Mouse (Mus musculus) kidney, adult 2 months (tissue): Measurements from ENCODE around the gene B4galt3.

ENCODE experiments used
- CTCF ChIP-seq: fragments of 200-500 bp; conservative IDR thresholded peaks from 2 replicates; pipeline ENCODE4 v1.5.1; 2011; ENCODE audit warnings: low read depth, mild to moderate bottlenecking, control low read depth, low read length, moderate library complexity, mixed read lengths; ENCODE audit not compliant: insufficient read depth, insufficient read length
- POLR2A ChIP-seq: fragments of 200-500 bp; IDR thresholded peaks from one replicate; pipeline ENCODE4 v1.6.1; 2011; ENCODE audit warnings: low read depth, low read length, control low read depth

DNA sequence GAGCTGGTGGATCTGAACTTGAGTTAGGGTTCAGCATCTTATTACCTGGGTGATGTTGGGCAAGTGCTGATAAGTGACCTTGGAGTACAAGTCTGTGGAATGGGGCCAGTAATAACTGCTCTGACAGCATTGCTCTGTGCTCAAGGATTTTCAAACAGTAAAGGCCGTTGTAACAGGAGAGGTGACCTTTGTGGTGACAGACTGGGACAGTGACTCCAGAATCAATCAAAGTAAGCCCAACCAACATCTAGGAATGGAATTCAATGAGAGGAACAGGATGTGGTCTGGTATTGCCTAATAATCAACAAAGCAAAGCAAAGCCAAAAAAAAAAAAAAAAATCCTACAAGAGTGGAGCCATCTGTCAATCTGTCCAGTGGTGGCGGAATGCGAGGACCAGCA is 9.8 kb upstream of the B4galt3 start:
- TF ChIP-seq CTCF (no peak), POLR2A (no peak)
